Mouse (Mus musculus) neural tube, embryonic 14.5 days (tissue): Measurements from ENCODE around the gene Cnpy1. TPM values are rescaled to one million over a fixed set of nuclear protein-coding genes. Genes with fewer than 3 reads are reported as not detected.

Source experiments
- ATAC-seq: fragments of 200-750 bp; cut with Nextera tagmentation; 2 replicates; pipeline ENCODE4 v1.8.0; 2017; ENCODE audit warnings: low read depth, mild to moderate bottlenecking, moderate TSS enrichment, moderate library complexity
- H3K27ac ChIP-seq: fragments of 300-500 bp; sonication (generic); 2 replicates; pipeline ENCODE4 v1.5.1; 2014; ENCODE audit warnings: low read depth, mild to moderate bottlenecking, control low read depth, low read length, moderate library complexity, mixed read lengths
- H3K27me3 ChIP-seq: fragments of 300-500 bp; sonication (generic); 2 replicates; pipeline ENCODE4 v1.6.1; 2014; ENCODE audit warnings: low read length; ENCODE audit not compliant: control insufficient read depth, insufficient read depth
- H3K36me3 ChIP-seq: fragments of 300-500 bp; sonication (generic); 2 replicates; pipeline ENCODE4 v1.6.1; 2014; ENCODE audit warnings: low read length, mixed read lengths; ENCODE audit not compliant: control insufficient read depth, insufficient read depth
- H3K4me1 ChIP-seq: fragments of 300-500 bp; sonication (generic); 2 replicates; pipeline ENCODE4 v1.6.1; 2014; ENCODE audit warnings: low read length; ENCODE audit not compliant: control insufficient read depth, insufficient read depth
- H3K4me2 ChIP-seq: fragments of 300-500 bp; sonication (generic); 2 replicates; pipeline ENCODE4 v1.6.1; 2014; ENCODE audit warnings: mild to moderate bottlenecking, low read depth, low read length, control low read depth
- H3K4me3 ChIP-seq: fragments of 300-500 bp; sonication (generic); 2 replicates; pipeline ENCODE4 v1.5.1; 2014; ENCODE audit warnings: low read depth, low read length, control low read depth, mixed read lengths
- H3K9ac ChIP-seq: fragments of 300-500 bp; sonication (generic); replicated peaks from 2 replicates; pipeline ENCODE4 v1.6.1; 2014; ENCODE audit warnings: low read depth, mild to moderate bottlenecking, control low read depth, low read length, mixed read lengths
- H3K9me3 ChIP-seq: fragments of 300-500 bp; sonication (generic); 2 replicates; pipeline ENCODE4 v1.6.1; 2016; ENCODE audit warnings: low read length; ENCODE audit not compliant: control insufficient read depth
- WGBS: fragments of 180-500 bp; shearing (Covaris S2); extraction: QIAGEN DNeasy Blood & Tissue Kit; methylation state at CpG from one replicate; pipeline ENCODE4 v1.1.7; 2014; 5-methylcytosine and 5-hydroxymethylcytosine counted together
- polyA plus RNA-seq: library from polyadenylated mRNA; unstranded; fragments of >200 nt; fragmentation: Nextera tagmentation; extraction: Ambion mirVana; gene quantifications from 2 replicates; pipeline ENCODE4 v1.2.1, GENCODE M21; 2014

Gene Cnpy1
- polyA plus RNA-seq, 1 experiment from 2014 or later: 0.66 TPM

DNA sequence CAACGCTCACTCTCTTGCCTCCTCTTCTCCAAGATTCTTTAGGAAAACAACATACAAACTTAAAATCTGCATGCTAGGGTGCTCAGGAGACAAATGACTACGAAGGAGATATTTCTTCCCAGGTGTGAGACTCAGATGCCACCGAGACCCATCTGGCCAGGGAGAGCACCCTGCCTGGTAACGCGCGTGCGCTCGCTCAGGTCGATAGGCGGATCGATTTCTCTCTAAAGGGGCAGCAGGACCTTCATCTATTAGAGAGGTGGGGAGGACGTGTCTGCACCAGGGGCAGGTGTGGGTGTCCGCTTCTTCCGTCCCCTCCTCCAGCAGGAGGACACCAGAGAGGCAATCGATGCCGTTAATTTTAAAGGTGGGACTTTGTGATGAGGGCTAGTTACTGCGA, 87.8 kb downstream of the Cnpy1 start:
- 1% methylated on average over 17 of the region's 17 CpGs for WGBS
- H3K9ac ChIP-seq: no peak overlapping the region
- H3K36me3 ChIP-seq: no peaks in the 10 kb centered on the region
- ATAC-seq: no peak
- H3K9me3 ChIP-seq: no peaks in the 10 kb centered on the region
- no peak overlapping the region for H3K27ac ChIP-seq
- H3K4me1 ChIP-seq: no peaks in the 10 kb centered on the region
- no peak overlapping the region for H3K4me3 ChIP-seq
- H3K4me2 ChIP-seq: no peak overlapping the region
- peaks cover 56% of the 10 kb centered on the region for H3K27me3 ChIP-seq

DNA sequence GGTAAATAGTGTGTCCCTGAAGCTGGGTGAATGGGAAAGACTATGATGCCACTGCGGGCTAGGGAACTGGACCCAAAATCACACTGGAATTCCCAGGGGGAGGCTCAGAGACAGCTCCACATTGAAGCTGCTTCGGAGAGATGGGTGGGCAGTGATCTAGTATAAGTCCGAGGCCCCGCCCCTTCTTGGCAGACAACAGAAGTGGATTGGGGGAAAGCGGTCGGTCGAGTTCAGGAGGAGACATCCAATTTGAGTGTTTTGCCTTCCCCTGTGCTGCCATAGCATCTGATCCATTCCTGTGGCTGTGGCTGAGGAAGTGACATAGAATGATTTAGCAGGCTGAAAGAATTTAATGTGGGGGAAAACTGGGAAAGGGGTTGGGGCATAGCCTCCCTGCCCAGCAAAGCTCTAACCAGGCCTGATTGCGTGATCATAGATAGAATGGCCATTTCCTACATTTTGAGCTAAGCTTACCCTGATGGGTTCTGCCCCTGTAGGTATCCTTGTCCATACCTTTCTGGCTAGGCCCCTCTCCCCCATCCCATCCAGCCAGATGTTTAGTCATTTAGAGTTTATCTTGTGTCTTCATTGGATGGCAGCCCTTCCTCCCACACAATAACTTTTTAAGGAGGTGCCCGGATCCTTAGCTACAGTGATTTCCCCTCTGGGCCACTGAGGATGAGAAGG, 88.4 kb downstream of the Cnpy1 start:
- no peak overlapping the region for H3K27ac ChIP-seq
- no peak overlapping the region for H3K4me3 ChIP-seq
- ATAC-seq: no peak
- no peaks in the 10 kb centered on the region for H3K9me3 ChIP-seq
- no peaks in the 10 kb centered on the region for H3K4me1 ChIP-seq
- no peaks in the 10 kb centered on the region for H3K36me3 ChIP-seq
- H3K9ac ChIP-seq: no peak overlapping the region
- no peak overlapping the region for H3K4me2 ChIP-seq
- WGBS: 6% methylated on average over 9 of the region's 9 CpGs
- peaks cover 53% of the 10 kb centered on the region for H3K27me3 ChIP-seq

Other genes starting within 250 kb of the Cnpy1 start
- gene Insig1, start 174.4 kb downstream of the Cnpy1 start, polyA plus RNA-seq: 72.7 and 78.9 TPM in 2 replicates
- gene En2, start 80.1 kb downstream of the Cnpy1 start, polyA plus RNA-seq: not detected in 2 replicates
- gene Rbm33, start 71.3 kb upstream of the Cnpy1 start, polyA plus RNA-seq: 22.1 and 26.6 TPM in 2 replicates
- 0.68 and 0.86 TPM in 2 replicates for gene Shh, start 221.4 kb upstream of the Cnpy1 start, polyA plus RNA-seq